Mouse (Mus musculus) testis, adult 10 weeks (tissue): ENCODE results near the gene Akap6. TPM values are rescaled to one million over a fixed set of nuclear protein-coding genes. Genes with fewer than 3 reads are reported as not detected.

ENCODE experiments used
- polyA plus RNA-seq: library from polyadenylated mRNA; stranded (reverse); fragments of 350-450 nt; fragmentation: Illumina TruSeq; extraction: RNeasy Lipid Tissue Mini Kit (QIAGEN cat#74804); gene quantifications from one replicate; pipeline ENCODE4 v1.2.3, GENCODE M21; 2014; ENCODE audit warnings: low read depth, low replicate concordance

Gene Akap6
- 0.99 TPM for polyA plus RNA-seq

GRCm38 (mm10) chr12:52699146-52699545, at the start of gene Akap6:
Akap6 (plus strand) TSS chr12:52699383.

Other genes starting within 250 kb of the Akap6 start
- 307 TPM for gene Arhgap5, start 195.4 kb upstream of the Akap6 start, polyA plus RNA-seq